Mouse (Mus musculus): ENCODE measurements around the gene Arid1a.
A peak's percentile ranks its signal among the peaks of the same experiment; 100 is the strongest.
"Not testable (repeated sequence)": the region's sequence is repeated elsewhere in the genome, so short reads cannot be mapped to it uniquely, and the experiment has no call there.

The Arid1a gene

DNA sequence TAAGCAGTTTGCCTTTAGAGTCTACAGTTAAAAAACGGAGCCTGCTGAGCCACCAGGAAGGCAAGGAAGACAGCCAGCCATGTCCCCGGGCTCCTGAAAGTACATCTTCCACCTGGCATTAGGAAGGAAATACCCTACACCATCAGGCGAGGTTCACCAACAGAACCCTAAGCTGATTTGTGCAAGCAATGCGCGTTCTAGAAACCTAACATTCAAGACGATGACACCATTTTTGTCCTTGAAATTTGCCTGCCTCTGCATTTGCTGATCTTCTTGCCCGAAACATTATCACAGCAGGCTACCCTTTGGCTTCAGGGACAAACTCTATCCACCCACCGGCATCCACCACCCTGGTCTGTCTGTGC lies 82.3 kb downstream of the Arid1a start:
- no peak for DNase-seq (ENCODE audit: low read depth)

DNA sequence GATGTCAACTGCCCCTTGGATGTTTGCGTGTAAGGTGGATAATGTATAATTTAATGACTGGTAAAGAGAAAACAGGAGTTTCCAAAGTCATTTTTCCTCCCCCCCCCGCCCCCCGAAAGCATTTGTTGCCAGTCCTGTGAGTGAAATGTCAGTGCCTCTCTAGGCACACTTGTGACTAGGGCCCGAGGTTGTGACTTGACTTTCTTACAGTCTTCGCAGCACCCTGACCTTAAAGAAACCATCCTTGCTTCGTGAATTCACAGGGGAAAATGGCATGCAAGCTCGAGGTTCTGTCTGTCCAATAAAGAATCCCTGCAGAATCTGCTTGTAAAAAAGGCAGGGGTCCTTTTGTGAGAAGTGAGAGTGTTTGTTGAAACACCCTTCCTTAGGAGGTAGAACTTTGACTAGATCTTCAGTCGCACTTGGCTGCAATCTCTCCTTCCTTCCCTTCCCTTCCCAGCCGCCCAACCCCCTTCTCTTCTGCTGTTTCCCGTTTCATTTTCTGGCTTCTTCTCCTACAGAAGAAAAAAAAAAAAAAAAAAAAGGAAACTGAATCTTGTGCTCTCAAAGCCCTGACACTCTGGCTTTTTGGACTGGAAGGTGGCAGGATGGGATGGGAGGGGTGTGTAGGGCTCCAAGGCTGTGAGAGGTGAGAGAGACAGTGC lies 82.8 kb downstream of the Arid1a start:
- peak; percentile 46 for DNase-seq (ENCODE audit: low read depth)

DNA sequence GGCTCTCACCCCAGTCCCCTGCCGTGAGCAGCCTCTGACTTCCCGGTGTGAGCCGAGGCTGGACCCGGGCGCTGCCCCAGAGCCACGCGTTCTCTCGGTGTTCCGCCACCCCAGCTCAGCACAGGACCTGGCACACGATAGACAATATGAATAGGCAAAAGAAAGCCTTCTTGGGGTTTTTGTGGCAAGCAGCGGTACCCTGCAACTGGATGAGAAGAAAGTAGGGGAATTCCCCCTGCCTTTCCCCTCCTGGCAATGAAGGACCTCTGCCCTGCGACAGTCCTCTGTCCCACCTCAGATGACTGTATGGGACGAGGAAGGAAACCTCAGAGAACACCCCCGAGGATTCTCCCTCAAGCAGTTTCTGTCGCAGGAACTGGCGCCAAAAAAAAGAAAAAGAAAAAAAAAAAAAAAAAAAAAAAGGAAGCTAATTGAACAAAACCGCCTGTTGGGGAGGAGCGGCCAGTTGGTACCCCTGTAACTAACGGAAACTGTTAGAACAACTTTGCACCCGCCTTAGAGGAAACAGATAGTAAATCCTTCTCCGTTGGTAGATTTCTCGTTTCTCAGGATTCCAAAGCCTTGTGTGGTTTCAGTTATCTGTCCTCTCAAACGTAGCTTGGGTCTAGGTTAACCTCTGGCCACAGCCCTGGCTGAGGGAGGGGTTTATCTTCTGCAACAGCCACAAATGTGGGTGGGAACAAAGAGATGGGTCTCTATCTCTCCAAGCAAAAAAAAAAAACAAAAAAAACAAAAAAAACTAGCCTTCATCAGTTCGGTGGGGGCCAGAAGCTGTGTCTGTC lies 83.5 kb downstream of the Arid1a start:
- peak; percentile 86 for DNase-seq (ENCODE audit: low read depth)

DNA sequence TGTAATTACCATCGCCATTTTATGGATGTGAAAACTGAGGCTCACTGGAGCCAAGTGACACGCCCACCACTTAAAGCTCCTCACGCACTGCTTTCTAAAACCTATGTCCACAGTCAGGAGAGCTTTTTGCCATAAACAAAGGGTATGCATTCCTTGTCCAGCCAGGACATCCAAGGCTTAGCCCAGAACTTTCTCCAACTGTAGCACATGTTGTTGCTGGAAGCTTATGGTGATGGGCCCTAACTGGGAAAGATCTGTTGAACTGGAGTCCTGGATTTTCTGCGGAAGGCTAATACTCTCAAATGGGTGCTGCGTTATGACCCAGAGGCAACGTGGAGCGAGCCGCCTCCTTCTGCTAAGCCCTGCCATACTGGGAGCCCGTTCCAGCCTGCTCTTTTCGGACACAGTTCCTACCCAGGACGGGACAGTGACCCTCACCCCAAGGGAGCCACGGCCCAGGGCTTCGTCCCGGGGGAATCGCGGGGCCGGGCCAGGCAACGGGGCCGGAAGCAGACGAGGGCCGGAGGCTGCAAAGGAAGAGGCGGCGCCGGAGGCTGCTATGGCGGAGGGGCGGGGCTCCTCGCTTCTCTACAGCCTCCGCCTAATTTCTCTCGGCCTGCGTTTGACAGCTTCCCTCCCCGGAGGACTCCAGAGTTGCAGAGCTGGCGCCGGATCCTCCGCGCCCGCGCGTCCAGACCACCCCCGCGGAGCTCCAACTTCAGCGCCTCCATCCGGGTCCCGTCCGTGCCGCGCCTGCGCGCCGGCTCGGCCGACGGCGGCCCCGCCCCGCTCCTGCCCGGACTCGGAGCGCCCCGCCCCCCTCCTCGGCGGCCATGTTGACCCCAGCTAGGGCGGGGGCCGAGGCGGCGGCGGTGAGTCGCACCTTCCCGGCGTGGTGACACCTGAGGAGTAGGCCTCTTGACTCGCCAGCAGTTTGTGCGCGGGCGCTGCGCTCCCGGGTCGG lies 84.4 kb downstream of the Arid1a start, which contains the start of gene Pigv:
Pigv (minus strand) TSS at position 767 of the 964 bp plus-strand sequence.
- peak; percentile 94 for DNase-seq (ENCODE audit: low read depth)

DNA sequence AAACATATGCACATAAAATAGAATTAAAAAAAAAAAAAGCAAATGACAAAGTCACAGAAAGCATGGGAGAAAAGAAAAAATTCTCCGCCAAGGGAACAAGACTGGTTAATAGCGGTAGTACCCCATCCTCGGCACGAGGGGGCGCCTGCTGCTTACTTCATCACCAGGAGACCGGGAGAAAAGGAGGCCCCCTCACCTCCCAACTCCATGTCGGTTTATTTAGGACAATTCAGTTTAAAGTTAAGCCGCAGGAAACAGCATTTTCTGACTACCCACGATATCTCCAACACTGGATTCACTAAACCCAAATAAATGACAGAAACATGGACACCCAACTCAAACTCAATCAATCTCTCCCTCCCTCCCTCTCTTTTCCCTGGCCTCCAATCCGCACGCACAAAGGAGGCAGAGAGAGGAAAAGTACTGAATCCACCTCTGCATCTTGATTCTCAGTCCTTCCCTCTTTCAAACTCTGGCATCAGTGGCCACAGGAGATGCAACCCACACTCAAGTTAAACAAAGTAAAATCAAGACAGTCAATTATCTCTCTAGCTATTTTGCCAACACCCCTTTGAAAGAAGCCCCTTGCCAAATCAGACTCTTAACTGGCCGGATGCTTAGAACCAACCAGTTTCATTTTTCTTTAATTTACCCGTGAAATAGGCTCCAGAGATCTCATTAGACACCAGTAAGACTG lies 85.2 kb downstream of the Arid1a start:
- peak; percentile 89 for DNase-seq (ENCODE audit: low read depth)

DNA sequence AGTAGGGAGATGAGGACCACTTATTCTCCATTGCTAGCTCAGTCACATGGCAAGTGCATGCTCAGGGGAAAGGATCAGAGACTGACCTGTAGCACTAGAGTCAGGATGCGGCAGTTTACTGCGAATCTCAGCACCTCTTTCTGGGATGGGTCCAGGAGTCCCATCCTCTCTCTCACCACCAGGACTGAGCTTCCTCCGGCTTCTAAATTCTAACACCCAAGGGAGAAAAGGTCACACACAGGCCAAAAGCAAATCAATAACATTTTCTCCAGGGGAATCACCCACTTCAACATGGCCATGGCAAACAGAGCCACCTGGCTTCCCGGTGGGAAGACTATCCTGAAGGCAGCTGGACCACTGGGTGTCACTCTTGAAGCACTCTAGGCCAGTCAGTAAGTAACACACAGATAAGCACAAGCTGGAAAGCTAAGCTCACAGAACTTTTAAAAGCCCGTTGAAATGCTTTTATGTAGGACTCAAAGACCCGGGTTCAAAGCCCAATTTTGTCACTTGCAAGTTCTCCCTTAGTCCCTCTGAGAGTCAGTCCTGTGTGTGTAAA lies 86.8 kb downstream of the Arid1a start:
- no peak for DNase-seq (ENCODE audit: low read depth)

DNA sequence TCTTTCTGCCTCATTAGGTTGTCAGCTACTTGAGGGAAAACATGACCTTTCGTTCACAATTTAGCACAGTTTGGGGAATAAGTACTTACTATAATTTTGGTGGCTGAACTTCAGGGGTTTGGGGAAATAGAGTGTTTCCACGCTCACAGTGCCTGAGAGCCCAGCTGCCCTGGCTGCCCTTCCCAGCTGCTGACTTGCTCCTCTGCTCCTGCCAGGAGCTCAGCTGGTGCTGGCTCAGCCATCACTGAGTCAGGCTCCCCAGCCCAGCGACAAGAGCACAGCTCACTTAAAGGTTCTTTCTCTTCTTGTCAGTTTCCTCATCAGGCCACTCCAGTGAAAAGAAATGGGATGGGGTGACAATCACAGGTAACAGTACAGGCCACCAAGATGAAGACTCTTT lies 88.0 kb downstream of the Arid1a start:
- no peak for DNase-seq (ENCODE audit: low read depth)

DNA sequence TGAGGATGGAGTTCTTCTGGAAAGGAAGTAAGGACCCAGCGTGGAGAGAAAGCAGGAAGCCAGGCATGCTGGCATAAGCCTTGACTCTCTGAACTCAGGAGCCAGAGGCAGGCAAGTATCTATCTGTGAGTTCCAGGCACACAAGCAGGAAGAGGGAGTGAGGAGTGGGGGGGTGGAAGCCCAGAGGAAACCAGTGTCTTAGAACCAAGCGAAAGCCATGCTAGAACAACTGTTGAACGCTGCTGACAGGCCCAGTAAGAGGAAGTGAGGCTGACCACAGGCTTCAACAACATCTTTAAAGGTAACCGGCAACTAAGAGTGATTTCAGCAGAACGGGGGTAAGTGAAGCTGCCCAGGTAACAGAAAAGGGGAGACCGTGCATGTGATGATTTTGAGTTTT lies 90.4 kb downstream of the Arid1a start:
- peak; percentile 80 for DNase-seq (ENCODE audit: low read depth)

DNA sequence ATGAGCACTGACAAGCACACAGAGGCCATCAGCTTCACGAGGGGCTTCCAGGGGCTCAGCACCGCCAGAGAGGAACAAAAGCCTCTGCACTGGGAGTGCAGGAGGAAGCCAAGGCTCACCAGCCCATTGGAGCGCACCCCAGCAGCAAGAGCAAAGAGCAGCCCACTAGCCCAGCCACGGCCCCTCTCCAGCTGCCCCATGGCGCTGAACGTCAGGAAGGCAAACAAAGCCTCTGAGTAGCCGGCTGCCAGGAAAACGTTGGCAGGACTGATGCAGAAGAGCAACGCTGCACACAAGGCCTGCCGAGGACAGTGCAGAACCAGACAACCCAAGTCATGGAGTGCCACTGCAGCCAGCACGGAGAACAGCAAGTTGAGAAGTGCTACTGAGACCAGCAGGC lies 91.5 kb downstream of the Arid1a start:
- no peak for DNase-seq (ENCODE audit: low read depth)

DNA sequence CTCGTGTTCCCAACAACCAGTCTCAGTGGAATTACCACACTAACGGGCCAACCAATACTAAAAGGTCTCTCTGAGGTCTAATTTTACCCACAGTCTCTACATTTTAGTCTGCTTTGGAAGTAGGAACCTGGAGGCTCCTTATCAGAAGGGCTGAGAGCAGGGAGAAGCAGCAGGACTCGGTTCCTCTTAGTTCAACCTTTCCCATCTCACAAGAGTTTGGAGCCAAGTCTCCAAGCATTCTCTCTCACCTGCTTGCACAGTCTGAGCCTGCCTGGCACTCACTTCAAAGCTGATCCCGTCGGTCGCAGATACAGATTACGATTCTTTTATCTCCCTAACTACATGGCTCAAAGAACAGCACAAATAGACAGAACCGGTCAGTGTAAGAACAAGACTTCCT lies 93.6 kb downstream of the Arid1a start:
- DNase-seq (ENCODE audit: low read depth): no peak

DNA sequence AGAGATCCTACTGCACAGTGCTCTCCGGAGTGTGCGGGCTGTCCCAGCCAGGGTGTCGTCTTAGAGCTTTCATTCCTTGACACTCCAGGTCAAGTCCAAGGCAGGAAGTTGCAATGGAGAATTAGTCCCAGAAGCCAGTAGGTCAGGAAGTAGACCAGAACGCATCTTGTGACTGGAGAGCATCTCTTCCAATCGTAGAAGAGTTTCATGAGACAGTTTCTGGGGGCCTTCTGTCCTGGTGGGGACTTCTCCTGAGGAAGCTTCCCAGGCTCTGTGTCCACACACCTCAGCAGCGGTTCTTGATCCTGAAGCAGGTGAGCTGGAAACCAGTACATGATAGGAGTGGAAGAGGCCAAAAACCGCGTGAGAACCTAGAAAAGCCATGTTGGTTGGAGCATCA lies 94.1 kb downstream of the Arid1a start:
- DNase-seq (ENCODE audit: low read depth): no peak

DNA sequence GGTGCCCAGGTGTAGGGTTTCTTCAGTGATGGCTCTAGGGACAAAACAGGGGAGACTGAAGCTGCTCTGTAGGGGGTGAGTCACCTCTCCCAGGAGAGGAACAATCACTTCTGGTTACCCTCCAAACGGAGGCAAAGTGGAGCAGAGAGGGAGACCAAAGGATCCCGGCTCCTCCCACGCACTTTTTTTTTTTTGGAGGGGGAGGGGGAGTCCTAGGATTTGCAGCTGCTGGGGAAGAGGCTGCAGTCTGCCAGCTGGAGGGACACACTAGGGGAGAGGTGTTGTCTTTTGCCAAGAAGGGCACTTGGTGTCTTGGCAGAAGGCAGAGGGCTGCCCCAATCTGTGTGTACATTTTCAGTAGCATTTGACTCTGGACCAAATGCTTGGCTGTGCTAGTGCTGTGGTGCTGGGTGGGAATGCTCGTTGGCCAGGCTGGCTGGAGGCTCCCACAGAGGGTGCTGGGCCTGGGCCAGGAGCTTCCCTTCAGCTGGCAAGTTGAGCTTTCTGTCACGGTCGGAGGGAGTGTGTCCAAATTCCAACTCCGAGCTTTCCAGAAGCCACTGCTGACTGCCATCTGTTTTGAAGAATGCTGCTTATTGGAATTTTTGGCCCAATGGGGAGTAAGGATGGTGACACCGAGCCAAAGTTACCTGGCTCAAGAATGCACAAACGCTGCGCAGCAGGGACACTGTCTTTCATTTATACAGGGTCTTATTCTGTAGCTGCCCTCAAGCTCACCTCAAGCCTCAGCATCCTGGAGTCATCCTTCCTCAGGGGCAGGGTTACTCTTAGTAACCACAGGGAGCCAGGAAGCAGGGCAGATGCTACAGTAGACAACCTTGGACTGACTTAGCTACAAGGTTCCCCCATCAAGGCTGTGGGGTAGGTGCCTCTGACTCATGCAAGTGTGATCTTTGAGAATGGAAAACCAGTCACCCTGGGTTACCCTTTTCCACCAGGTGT lies 96.1 kb downstream of the Arid1a start:
- DNase-seq (ENCODE audit: low read depth): peak; percentile 56

DNA sequence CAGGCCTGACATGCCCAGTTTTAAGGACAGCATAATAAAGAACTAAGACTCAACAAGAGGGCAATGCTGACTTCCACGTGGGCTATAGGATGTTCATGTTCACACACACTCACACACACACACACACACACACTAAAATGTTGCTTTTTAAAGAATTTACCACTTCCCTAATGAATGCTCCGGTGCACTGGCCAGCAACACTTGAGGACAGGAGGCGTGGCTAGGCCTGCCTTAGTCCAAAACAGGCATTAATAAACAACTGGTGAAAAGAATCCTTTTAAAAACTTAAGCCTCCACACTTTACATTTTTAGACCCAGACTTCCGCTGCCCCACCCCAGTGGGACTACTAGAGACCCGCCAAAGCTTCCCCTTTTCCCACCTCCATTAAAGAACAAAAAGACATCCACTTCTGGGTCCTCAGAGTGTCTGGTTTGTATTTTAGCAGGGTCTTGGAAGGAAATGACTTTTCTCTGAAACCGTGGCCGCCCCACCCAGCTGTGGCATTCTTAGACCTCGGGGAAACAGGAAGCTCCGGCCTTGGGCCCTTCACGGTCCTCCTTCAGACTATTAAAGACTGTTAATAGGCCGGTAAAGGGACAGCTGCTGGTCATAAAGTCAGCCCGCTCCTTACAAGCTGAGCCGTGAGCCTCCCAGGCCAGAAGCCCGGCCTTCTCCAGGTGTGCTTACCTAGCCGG lies 96.9 kb downstream of the Arid1a start:
- DNase-seq (ENCODE audit: low read depth): peak; percentile 38

DNA sequence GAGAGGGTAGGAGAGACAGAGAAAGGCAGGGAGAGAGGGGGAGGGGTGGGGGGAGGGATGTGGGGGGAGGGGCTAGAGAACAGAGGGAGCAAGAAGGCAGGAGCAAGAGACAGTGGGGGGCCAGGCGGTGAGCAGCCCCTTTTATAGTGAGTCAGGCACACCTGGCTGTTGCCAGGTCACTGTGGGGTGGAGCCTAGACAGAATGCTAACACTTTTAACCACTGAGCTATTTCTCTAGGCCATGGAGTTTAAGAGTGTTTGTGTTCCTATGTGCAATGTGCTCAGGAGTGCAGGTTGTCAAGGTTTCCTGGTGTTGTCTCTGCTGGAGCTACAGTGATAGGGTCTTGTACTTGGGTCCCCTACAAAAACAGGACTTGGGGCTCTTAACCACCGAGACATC lies 97.8 kb downstream of the Arid1a start:
- no peak for DNase-seq (ENCODE audit: low read depth)

DNA sequence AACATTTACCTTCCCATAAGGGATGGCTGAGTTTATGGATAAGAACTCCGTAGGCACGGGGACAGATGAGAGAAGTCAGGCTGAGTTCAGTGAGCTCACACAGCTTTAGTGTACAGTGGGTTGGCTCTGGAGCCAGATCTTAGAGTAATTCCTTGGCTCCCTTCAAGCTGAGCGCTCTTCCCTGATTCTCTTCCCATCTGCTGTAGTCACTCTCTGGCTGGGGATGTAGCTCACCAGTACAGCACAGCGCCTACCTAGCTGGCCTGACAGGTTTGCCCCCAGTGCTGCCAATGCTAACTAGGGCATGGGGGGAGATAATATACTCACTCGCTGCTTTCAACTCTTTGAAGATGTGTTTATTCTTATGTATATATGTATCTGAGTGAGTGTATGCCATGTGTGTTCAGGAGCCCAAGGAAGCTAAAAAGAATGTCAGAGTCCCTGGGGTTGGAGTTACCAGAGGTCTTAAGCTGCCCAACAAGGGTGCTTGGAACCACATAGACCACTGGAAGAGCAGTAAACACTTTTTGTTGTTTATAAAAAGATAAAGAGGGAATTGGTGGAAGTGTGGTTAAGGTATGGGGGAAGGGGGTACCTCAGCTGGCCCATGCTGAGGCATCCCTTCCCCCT lies 98.6 kb downstream of the Arid1a start:
- DNase-seq (ENCODE audit: low read depth): no peak

DNA sequence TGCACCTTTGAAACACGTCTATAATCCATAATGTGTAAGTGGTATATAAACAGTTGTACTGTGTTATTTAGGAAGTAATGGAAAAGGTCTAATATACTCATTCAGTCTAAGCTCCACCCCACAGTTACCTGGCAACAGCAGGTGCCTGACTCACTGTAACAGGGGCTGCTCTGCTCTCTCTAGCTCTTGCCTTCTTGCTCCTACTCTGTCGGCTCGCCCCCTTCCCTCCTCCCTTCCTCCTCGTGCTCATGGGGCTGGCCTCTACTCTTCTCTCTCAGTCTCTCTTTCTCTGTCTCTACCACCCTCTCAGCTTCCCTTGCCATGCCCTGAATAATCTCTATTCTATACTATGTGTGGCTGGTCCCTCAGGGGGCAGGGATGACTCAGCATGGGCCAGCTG lies 99.6 kb downstream of the Arid1a start:
- no peak for DNase-seq (ENCODE audit: low read depth)

DNA sequence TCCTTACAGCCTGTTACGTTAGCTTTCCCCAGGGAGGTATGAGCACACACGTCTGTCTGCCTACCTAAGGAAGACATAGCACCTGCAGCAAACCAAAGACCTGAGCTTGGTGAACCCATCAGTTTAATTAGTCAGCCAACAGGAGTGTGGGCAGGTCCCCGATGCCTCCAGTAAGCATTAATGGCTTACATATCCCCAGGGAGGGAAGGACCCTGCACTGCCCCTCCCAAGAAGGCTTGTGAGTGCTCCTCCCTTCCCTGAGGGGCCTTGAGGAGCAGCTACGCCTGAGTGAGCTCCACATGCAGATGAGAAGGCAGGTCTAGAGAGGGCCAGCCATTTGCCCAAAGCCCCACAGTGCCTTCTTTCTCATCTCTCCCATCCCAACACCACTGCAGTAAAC lies 100.3 kb downstream of the Arid1a start:
- no peak for DNase-seq (ENCODE audit: low read depth)

DNA sequence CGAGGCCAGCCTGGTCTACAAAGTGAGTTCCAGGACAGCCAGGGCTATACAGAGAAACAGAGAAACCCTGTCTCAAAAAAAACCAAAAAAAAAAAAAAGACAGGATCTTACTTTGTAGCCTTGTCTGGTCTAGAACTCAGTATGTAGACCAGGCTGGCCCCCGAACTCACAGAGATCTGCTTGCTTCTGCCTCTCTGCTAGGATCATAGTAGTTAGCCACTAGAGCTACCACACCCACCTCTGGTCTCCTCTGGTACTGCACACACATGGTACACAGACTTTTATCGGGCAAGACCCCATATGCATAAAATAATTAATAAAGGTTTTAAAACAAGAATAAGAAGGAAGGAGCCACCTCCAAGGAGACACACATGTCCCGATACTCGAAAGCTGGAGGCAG lies 102.5 kb downstream of the Arid1a start:
- DNase-seq (ENCODE audit: low read depth): not testable (repeated sequence)

DNA sequence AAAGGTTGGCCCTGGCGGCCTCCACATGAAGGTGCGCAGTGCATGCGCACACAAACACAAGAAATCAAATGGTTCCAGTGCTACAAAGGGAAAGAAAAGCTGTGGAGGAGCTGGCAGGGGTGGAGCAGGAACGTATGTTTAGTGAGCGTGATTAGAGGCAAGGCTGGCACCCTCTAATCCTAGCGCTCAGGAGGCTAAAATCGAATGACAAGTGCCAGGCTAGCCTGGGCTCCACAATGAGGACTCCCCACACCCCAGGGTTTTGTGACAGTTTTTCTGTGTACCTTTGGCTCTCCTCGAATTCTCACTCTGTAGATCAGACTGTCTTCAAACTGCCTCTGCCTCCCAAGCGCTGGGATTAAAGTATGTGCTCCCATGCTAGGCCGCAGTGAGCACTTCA lies 103.8 kb downstream of the Arid1a start:
- DNase-seq (ENCODE audit: low read depth): no peak

Measured in induced T-regulatory cell, adult 2 months (primary cell).